Mouse (Mus musculus): Measurements from ENCODE around the gene Slc6a5. TPM values are rescaled to one million over a fixed set of nuclear protein-coding genes. Genes with fewer than 3 reads are reported as not detected.

The Slc6a5 gene
- polyA plus RNA-seq, 1 experiment from 2014 or later, result not detected

DNA sequence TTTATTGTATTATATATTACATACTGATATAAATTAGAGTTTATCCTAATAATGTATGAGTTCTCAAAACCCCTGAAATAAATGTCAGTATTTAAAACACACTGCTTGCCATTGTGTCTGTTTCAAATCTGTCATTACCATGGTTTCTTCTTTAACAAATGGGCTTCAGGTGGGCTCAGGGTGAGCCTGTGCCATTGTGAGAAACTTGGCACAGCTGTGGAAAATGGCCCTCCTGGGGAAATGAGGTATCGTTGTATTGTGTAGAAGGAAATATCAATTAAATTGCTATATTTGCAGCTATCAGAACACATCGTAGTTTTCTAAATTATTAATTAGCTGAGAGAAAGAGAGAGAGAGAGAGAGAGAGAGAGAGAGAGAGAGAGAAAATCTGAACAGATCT, 53.8 kb downstream of the Slc6a5 start:
- DNase-seq (ENCODE audit: extremely low spot score, low spot score), result no peak
- Histone ChIP-seq H3K4me1 (no peaks in the 10 kb centered on the region), H3K4me3 (no peak overlapping the region), H3K36me3 (replicated peaks) (no peaks in the 10 kb centered on the region), H3K9me3 (no peaks in the 10 kb centered on the region), H3K27ac (no peak overlapping the region), H3K27me3 (ENCODE audit: poor library complexity, severe bottlenecking) (no peaks in the 10 kb centered on the region)
- 92% methylated on average over 2 of the region's 2 CpGs for WGBS

GRCm38 (mm10) chr7:49969516-49969915, 59.6 kb downstream of the Slc6a5 start:
- H3K27ac ChIP-seq, result no peak overlapping the region
- no peaks in the 10 kb centered on the region for H3K9me3 ChIP-seq
- WGBS, result 53% methylated on average over 4 of the region's 4 CpGs
- peaks cover 1% of the 10 kb centered on the region for H3K4me1 ChIP-seq
- H3K27me3 ChIP-seq (ENCODE audit: poor library complexity, severe bottlenecking), result peaks cover 37% of the 10 kb centered on the region
- no peaks in the 10 kb centered on the region for H3K36me3 ChIP-seq (replicated peaks)
- DNase-seq (ENCODE audit: extremely low spot score, low spot score), result no peak
- no peak overlapping the region for H3K4me3 ChIP-seq

GRCm38 (mm10) chr7:49974841-49975440, 65.0 kb downstream of the Slc6a5 start, which contains the start of gene Nell1:
TSS of gene Nell1 (plus strand) at chr7:49974864.
- Histone ChIP-seq H3K27me3 (ENCODE audit: poor library complexity, severe bottlenecking) (peaks cover 91% of the 10 kb centered on the region), H3K36me3 (replicated peaks) (no peaks in the 10 kb centered on the region), H3K27ac (0 out of 2 replicates have a peak within 1 kb of the TSS, but pooled peaks have one; percentile 40), H3K9me3 (0 out of 2 replicates have a peak, but pooled peaks cover 2% of the 10 kb centered on the region), H3K4me1 (peaks cover 23% of the 10 kb centered on the region), H3K4me3 (peak within 1 kb of the TSS; percentile 70)
- under 1% methylated on average over 52 of the region's 52 CpGs for WGBS
- peak; percentile 58 for DNase-seq (ENCODE audit: extremely low spot score, low spot score)

DNA sequence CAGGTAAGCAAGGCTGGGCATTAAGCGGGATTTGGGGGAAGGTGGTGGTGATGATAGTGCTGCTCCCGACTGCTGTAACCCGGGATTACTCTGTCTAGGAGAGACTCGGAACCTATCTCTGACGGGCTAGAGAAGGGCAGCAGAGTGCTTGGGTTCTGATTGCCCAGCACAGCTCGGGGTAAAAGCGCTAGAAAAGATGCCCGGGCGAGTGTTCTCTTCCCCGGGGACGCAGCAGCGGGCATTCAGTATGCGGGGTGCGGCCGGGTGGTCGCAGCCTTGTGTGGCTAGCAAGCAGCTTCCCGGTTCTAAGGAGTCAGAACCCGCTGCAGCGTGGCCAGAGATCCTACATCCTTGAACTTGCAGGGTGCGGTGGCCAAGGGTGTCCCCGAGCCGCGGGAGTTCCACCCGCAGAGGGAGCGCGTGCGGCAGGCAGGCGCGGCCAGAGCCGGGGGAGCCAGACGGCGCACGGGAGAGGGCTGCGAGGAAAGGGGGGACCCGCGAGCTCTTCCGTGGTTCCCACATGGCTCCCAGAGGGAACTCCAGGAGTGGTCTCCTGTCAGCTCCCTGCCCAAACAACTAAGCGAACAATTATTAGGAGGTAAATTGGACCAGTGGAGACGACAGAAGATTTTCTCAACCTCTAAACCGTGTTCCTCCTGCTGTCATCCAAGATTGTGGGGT, 65.6 kb downstream of the Slc6a5 start:
- DNase-seq (ENCODE audit: extremely low spot score, low spot score), result peak; percentile 41
- under 1% methylated on average over 40 of the region's 40 CpGs for WGBS
- Histone ChIP-seq H3K27me3 (ENCODE audit: poor library complexity, severe bottlenecking) (peaks cover 98% of the 10 kb centered on the region), H3K4me1 (peaks cover 23% of the 10 kb centered on the region), H3K4me3 (peak overlapping the region; percentile 70), H3K27ac (no peak overlapping the region), H3K36me3 (replicated peaks) (no peaks in the 10 kb centered on the region), H3K9me3 (0 out of 2 replicates have a peak, but pooled peaks cover 2% of the 10 kb centered on the region)

DNA sequence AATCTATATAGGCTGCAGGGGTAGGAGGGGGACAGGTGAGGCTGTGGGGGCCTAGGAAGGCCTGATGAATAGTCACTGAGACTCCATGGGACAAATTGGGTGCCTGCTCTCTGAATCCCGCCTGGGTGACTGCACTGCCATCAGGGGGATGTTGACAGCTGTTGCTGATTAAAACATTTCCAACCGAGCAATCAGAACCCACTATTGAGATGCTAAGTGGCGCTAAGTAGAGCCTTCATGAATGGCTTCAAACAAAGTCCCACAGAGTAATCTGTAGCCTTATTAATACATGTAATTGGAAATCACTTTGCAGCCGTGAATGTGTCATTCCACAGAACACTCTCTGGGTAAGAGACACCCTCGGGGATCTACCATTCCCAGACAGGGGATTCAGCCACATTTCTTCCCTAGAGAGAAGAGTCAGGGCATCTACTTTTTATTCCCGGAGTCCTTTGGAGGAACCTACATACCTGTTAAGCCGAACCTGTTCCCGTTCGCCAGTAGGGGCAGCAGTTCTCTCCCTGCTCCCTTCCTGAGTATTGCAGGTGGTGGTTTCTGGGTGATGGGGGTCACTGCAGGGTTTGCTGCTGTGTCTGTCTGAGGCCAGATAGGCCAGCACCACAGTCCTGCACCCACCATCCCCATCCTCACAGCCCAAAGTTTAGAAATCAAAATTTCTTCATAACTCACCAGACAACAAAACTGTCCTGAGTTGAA, 71.7 kb downstream of the Slc6a5 start:
- Histone ChIP-seq H3K36me3 (replicated peaks) (no peaks in the 10 kb centered on the region), H3K27me3 (ENCODE audit: poor library complexity, severe bottlenecking) (peaks cover 89% of the 10 kb centered on the region), H3K27ac (no peak overlapping the region), H3K9me3 (no peaks in the 10 kb centered on the region), H3K4me1 (peaks cover 22% of the 10 kb centered on the region), H3K4me3 (no peak overlapping the region)
- no peak for DNase-seq (ENCODE audit: extremely low spot score, low spot score)
- 7% methylated on average over 9 of the region's 9 CpGs for WGBS

- peaks cover 29% of the 10 kb centered on the region for H3K4me1 ChIP-seq
- H3K9me3 ChIP-seq, result no peaks in the 10 kb centered on the region
- no peak for DNase-seq (ENCODE audit: extremely low spot score, low spot score)
- H3K36me3 ChIP-seq (replicated peaks), result no peaks in the 10 kb centered on the region
- WGBS, result 21% methylated on average over 6 of the region's 6 CpGs
- peaks cover 59% of the 10 kb centered on the region for H3K27me3 ChIP-seq (ENCODE audit: poor library complexity, severe bottlenecking)
- H3K4me3 ChIP-seq, result no peak overlapping the region
- H3K27ac ChIP-seq, result no peak overlapping the region
Measured at GRCm38 (mm10) chr7:49984698-49985097, 74.8 kb downstream of the Slc6a5 start.

- Histone ChIP-seq H3K27ac (no peak overlapping the region), H3K4me3 (no peak overlapping the region), H3K27me3 (ENCODE audit: poor library complexity, severe bottlenecking) (peaks cover 46% of the 10 kb centered on the region), H3K4me1 (peaks cover 29% of the 10 kb centered on the region), H3K36me3 (replicated peaks) (no peaks in the 10 kb centered on the region), H3K9me3 (no peaks in the 10 kb centered on the region)
- DNase-seq (ENCODE audit: extremely low spot score, low spot score), result no peak
- WGBS, result 91% methylated on average over 8 of the region's 8 CpGs
Measured at GRCm38 (mm10) chr7:49985947-49986346, 76.0 kb downstream of the Slc6a5 start.

DNA sequence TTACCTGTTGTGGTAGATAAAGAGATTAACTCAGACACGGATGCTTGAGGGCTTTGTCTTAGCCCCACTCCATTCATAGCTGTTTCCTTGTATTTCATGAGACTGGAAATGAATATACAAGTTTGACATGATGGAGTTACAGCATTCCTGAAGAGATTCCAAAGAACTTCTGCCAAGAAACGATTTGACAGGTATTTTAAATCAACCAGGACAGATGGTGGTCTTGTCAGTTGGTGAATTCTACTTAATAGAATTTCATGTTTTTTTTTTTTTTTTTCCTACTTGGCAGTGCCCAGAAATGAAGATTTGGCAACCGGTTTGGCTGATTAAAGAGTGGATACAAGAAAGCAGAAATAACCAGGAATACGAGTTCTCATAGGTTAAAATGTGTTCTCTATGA, 89.4 kb downstream of the Slc6a5 start:
- Histone ChIP-seq H3K4me1 (no peaks in the 10 kb centered on the region), H3K4me3 (no peak overlapping the region), H3K9me3 (no peaks in the 10 kb centered on the region), H3K36me3 (replicated peaks) (no peaks in the 10 kb centered on the region), H3K27me3 (ENCODE audit: poor library complexity, severe bottlenecking) (no peaks in the 10 kb centered on the region), H3K27ac (no peak overlapping the region)
- no peak for DNase-seq (ENCODE audit: extremely low spot score, low spot score)
- 83% methylated on average over 4 of the region's 4 CpGs for WGBS

- WGBS, result 69% methylated on average over 2 of the region's 2 CpGs
- Histone ChIP-seq H3K27me3 (ENCODE audit: poor library complexity, severe bottlenecking) (no peaks in the 10 kb centered on the region), H3K4me3 (no peak overlapping the region), H3K4me1 (no peaks in the 10 kb centered on the region), H3K9me3 (no peaks in the 10 kb centered on the region), H3K36me3 (replicated peaks) (no peaks in the 10 kb centered on the region), H3K27ac (no peak overlapping the region)
- no peak for DNase-seq (ENCODE audit: extremely low spot score, low spot score)
Measured at GRCm38 (mm10) chr7:50005268-50005667, 95.3 kb downstream of the Slc6a5 start.

Other genes starting within 250 kb of the Slc6a5 start
- gene Htatip2, start 151.0 kb upstream of the Slc6a5 start, polyA plus RNA-seq (2016; fragmentation: Nextera tagmentation; extraction: Ambion mirVana), result 2.8 and 4.2 TPM in 2 replicates
- gene Prmt3, start 131.8 kb upstream of the Slc6a5 start, polyA plus RNA-seq (2016; fragmentation: Nextera tagmentation; extraction: Ambion mirVana), result 70.2 TPM in 2 replicates
- 0.11 and 0.35 TPM in 2 replicates for gene Nell1, start 64.7 kb downstream of the Slc6a5 start, polyA plus RNA-seq (2016; fragmentation: Nextera tagmentation; extraction: Ambion mirVana)

All from forebrain, embryonic 10.5 days (tissue).